Mouse (Mus musculus) spleen, embryonic (tissue): Measurements from ENCODE around the gene Zbtb4.

Experiments
- CTCF ChIA-PET: fragments of 350-600 bp; sonication (Branson Sonifier 250); formaldehyde crosslinking; loops from one replicate; lab custom pipeline; 2022; lab: Charles Lee

Gene Zbtb4

GRCm38 (mm10) chr11:69799394-69800137 is 33.9 kb downstream of the Zbtb4 start:
- CTCF ChIA-PET: interaction anchor here (0.7 kb wide), 3 partner anchors 45 to 512 kb away, joined by 4 to 18 read pairs (median 11); no protein-coding TSS in a partner anchor

GRCm38 (mm10) chr11:69800138-69800391 is 34.4 kb downstream of the Zbtb4 start:
- CTCF ChIA-PET: interaction anchor here (0.7 kb wide), 3 partner anchors 45 to 511 kb away, joined by 4 to 18 read pairs (median 11); no protein-coding TSS in a partner anchor

GRCm38 (mm10) chr11:69800392-69801197 is 34.9 kb downstream of the Zbtb4 start:
- CTCF ChIA-PET: no interaction called here

GRCm38 (mm10) chr11:69801379-69801977 is 35.8 kb downstream of the Zbtb4 start, which contains the start of gene Fgf11:
TSS of gene Fgf11 (minus strand) at chr11:69801857.
- CTCF ChIA-PET: interaction anchor here (1.2 kb wide), 1 partner anchor 27 kb away, joined by 3 read pairs; no protein-coding TSS in a partner anchor

GRCm38 (mm10) chr11:69802648-69803105 is 37.0 kb downstream of the Zbtb4 start:
- CTCF ChIA-PET: interaction anchor here (1.0 kb wide), 1 partner anchor 148 kb away, joined by 3 read pairs; no protein-coding TSS in a partner anchor

GRCm38 (mm10) chr11:69803328-69803727 is 37.6 kb downstream of the Zbtb4 start:
- CTCF ChIA-PET: interaction anchor here (0.6 kb wide), 1 partner anchor 35 kb away, joined by 3 read pairs; the partner anchor contains the start of gene Nlgn2

- CTCF ChIA-PET: interaction anchor here (0.5 to 0.6 kb wide), 3 partner anchors 33 to 80 kb away, joined by 3 read pairs; partner anchors contain the start of gene Nlgn2
These were observed 38.3 kb downstream of the Zbtb4 start for GRCm38 (mm10) chr11:69803786-69804651.

GRCm38 (mm10) chr11:69804652-69804940 is 38.9 kb downstream of the Zbtb4 start:
- CTCF ChIA-PET: interaction anchor here (0.6 kb wide), 1 partner anchor 33 kb away, joined by 3 read pairs; no protein-coding TSS in a partner anchor

- CTCF ChIA-PET: interaction anchor here (0.6 to 0.7 kb wide), 2 partner anchors 45 to 129 kb away, joined by 3 to 10 read pairs; no protein-coding TSS in a partner anchor
These were observed 39.5 kb downstream of the Zbtb4 start, which contains the start of gene Tmem102 for GRCm38 (mm10) chr11:69804972-69805909. TSS of gene Tmem102 (minus strand) at chr11:69805624.

- CTCF ChIA-PET: no interaction called here
These were observed 40.7 kb downstream of the Zbtb4 start for GRCm38 (mm10) chr11:69806378-69806777.

- CTCF ChIA-PET: interaction anchor here (0.7 kb wide), 1 partner anchor 120 kb away, joined by 6 read pairs; no protein-coding TSS in a partner anchor
These were observed 41.9 kb downstream of the Zbtb4 start for GRCm38 (mm10) chr11:69807641-69808040.

GRCm38 (mm10) chr11:69810280-69810679 is 44.6 kb downstream of the Zbtb4 start:
- CTCF ChIA-PET: interaction anchor here (0.6 to 0.7 kb wide), 2 partner anchors 156 to 707 kb away, joined by 8 to 24 read pairs; no protein-coding TSS in a partner anchor

GRCm38 (mm10) chr11:69815155-69815554 is 49.4 kb downstream of the Zbtb4 start, which contains the start of gene Gm39566:
TSS of gene Gm39566 (minus strand) at chr11:69815298.
- CTCF ChIA-PET: no interaction called here

GRCm38 (mm10) chr11:69816520-69816919 is 50.8 kb downstream of the Zbtb4 start:
- CTCF ChIA-PET: no interaction called here

GRCm38 (mm10) chr11:69818365-69818764 is 52.7 kb downstream of the Zbtb4 start, which contains the start of gene Spem2:
TSS of gene Spem2 (minus strand) at chr11:69818465.
- CTCF ChIA-PET: no interaction called here

- CTCF ChIA-PET: no interaction called here
These were observed 53.2 kb downstream of the Zbtb4 start for GRCm38 (mm10) chr11:69818871-69819270.

- CTCF ChIA-PET: interaction anchor here (0.6 kb wide), 1 partner anchor 58 kb away, joined by 3 read pairs; no protein-coding TSS in a partner anchor
These were observed 56.4 kb downstream of the Zbtb4 start, which contains the start of gene Spem1 for GRCm38 (mm10) chr11:69822080-69822479. TSS of gene Spem1 (minus strand) at chr11:69822180.

- CTCF ChIA-PET: interaction anchor here (0.6 kb wide), 1 partner anchor 127 kb away, joined by 15 read pairs; no protein-coding TSS in a partner anchor
These were observed 57.7 kb downstream of the Zbtb4 start for GRCm38 (mm10) chr11:69823456-69823855.

GRCm38 (mm10) chr11:69828832-69829231 is 63.1 kb downstream of the Zbtb4 start:
- CTCF ChIA-PET: no interaction called here
